Mouse (Mus musculus) liver, embryonic 16.5 days (tissue): ENCODE results near the gene Tgfb1. TPM values are rescaled to one million over a fixed set of nuclear protein-coding genes. Genes with fewer than 3 reads are reported as not detected.

ENCODE experiments used
- ATAC-seq: fragments of 200-750 bp; cut with Nextera tagmentation; 2 replicates; pipeline ENCODE4 v1.8.0; 2017; ENCODE audit warnings: low read depth, mild to moderate bottlenecking, moderate number of reproducible peaks, moderate library complexity
- H3K27ac ChIP-seq: fragments of 300-500 bp; sonication (generic); 2 replicates; pipeline ENCODE4 v1.5.1; 2014; ENCODE audit warnings: mild to moderate bottlenecking, low read length
- H3K27me3 ChIP-seq: fragments of 300-500 bp; sonication (generic); 2 replicates; pipeline ENCODE4 v1.6.1; 2014; ENCODE audit warnings: low read depth, low read length, mixed read lengths; ENCODE audit not compliant: control insufficient read depth, insufficient read depth
- H3K36me3 ChIP-seq: fragments of 300-500 bp; sonication (generic); 2 replicates; pipeline ENCODE4 v1.6.1; 2014; ENCODE audit warnings: mild to moderate bottlenecking; ENCODE audit not compliant: control insufficient read depth, insufficient read depth
- H3K4me1 ChIP-seq: fragments of 300-500 bp; sonication (generic); 2 replicates; pipeline ENCODE4 v1.6.1; 2014; ENCODE audit warnings: low read depth, low read length, mixed read lengths; ENCODE audit not compliant: control insufficient read depth
- H3K4me2 ChIP-seq: fragments of 300-500 bp; sonication (generic); 2 replicates; pipeline ENCODE4 v1.6.1; 2014; ENCODE audit warnings: low read depth, low read length, mixed read lengths
- H3K4me3 ChIP-seq: fragments of 300-500 bp; sonication (generic); 2 replicates; pipeline ENCODE4 v1.5.1; 2014; ENCODE audit warnings: low read depth, mild to moderate bottlenecking, low read length
- H3K9ac ChIP-seq: fragments of 300-500 bp; sonication (generic); 2 replicates; pipeline ENCODE4 v1.6.1; 2014; ENCODE audit warnings: low read depth, low read length
- H3K9me3 ChIP-seq: fragments of 300-500 bp; sonication (generic); replicated peaks from 2 replicates; pipeline ENCODE4 v1.6.1; 2016; ENCODE audit warnings: low read length; ENCODE audit not compliant: control insufficient read depth
- WGBS: fragments of 180-500 bp; shearing (Covaris S2); extraction: QIAGEN DNeasy Blood & Tissue Kit; methylation state at CpG from one replicate; pipeline ENCODE4 v1.1.7; 2014; ENCODE audit not compliant: insufficient replicate concordance; 5-methylcytosine and 5-hydroxymethylcytosine counted together
- polyA plus RNA-seq: library from polyadenylated mRNA; unstranded; fragments of >200 nt; fragmentation: Nextera tagmentation; extraction: Ambion mirVana; gene quantifications from 2 replicates; pipeline ENCODE4 v1.2.1, GENCODE M21; 2015

Tgfb1 gene
- 3.1 and 4.1 TPM in 2 replicates for polyA plus RNA-seq

DNA sequence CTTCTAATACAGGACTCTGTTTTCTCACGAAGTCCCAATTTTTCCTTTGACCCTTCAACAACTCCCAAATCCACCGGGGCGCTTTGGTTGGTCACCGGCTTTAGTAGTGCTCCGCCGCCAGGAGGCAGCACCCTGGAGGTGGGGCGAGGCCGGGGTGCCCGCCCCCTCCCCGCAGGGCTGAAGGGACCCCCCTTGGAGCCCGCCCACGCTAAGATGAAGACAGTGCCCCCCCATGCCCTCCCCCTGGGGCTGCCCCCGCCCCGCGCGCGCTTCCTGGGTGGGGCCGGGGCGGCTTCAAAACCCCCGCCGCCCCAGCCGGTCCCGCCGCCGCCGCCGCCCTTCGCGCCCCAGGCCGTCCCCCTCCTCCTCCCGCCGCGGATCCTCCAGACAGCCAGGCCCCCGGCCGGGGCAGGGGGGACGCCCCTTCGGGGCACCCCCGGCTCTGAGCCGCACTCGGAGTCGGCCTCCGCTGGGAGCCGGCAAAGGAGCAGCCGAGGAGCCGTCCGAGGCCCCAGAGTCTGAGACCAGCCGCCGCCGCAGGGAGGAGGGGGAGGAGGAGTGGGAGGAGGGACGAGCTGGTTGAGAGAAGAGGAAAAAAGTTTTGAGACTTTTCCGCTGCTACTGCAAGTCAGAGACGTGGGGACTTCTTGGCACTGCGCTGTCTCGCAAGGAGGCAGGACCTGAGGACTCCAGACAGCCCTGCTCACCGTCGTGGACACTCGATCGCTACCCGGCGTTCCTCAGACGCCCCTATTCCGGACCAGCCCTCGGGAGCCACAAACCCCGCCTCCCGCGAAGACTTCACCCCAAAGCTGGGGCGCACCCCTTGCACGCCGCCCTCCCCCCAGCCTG lies at the start of gene Tgfb1:
Gene Tgfb1 (plus strand): TSS at position 323 of the 852 bp plus-strand sequence.
- Histone ChIP-seq H3K4me1 (peaks cover 75% of the 10 kb centered on the region), H3K4me2 (peak within 1 kb of the TSS; percentile 100), H3K4me3 (peak within 1 kb of the TSS; percentile 89), H3K9ac (peak within 1 kb of the TSS; percentile 92), H3K27ac (peak within 1 kb of the TSS; percentile 96), H3K27me3 (no peaks in the 10 kb centered on the region), H3K36me3 (no peaks in the 10 kb centered on the region), H3K9me3 (no peaks in the 10 kb centered on the region)
- peak; percentile 38 for ATAC-seq
- WGBS = under 1% methylated on average over 50 of the region's 69 CpGs

DNA sequence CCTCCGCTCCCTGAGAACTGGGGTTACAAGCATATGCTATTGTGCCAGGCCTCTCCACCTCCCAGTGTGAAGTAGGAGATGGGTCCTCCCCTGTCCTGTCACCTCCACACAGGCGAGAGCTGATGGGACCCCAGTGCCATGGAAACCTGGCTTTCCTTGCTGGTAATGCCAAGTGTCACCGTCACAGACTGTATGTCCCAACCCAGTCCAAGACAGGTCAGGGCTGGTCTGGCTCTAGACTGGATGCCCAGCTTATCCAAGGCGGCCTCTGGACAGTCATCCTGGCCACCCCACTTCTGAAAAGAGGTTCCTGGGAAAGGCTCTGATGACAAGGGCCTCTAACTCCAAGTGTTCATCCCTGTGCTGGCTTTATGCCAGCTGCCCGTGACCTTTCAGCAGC lies 49.7 kb upstream of the Tgfb1 start:
- Histone ChIP-seq H3K4me1 (no peaks in the 10 kb centered on the region), H3K9ac (no peak overlapping the region), H3K4me2 (no peak overlapping the region), H3K27me3 (no peaks in the 10 kb centered on the region), H3K27ac (no peak overlapping the region), H3K9me3 (no peaks in the 10 kb centered on the region), H3K4me3 (no peak overlapping the region), H3K36me3 (no peaks in the 10 kb centered on the region; the same call in 1 of the 2 replicates)
- WGBS = 71% methylated on average over 5 of the region's 5 CpGs
- no peak for ATAC-seq

DNA sequence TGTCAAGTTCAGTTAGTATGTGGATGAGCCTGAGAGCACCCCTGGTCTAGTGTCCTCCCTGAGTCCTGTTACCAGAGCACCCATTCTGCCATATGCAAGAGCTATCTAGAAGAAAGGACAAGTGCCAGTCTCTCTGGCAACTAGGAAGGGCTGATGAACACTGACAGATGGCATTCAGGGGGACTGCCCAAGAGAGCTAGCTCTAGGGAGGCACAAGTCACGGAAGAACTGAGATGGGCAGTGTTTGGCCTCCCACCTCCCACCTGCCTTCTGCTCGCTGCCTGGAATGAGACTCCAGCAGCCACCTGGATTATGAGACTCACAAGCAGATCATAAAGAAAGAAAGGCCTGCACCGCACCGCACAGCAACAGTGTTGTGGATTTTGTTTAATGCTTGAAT lies 47.0 kb upstream of the Tgfb1 start:
- Histone ChIP-seq H3K4me3 (no peak overlapping the region), H3K4me1 (no peaks in the 10 kb centered on the region), H3K4me2 (no peak overlapping the region), H3K9me3 (no peaks in the 10 kb centered on the region), H3K36me3 (no peaks in the 10 kb centered on the region; the same call in 1 of the 2 replicates), H3K9ac (no peak overlapping the region), H3K27me3 (no peaks in the 10 kb centered on the region), H3K27ac (no peak overlapping the region)
- no peak for ATAC-seq
- 69% methylated on average over 4 of the region's 4 CpGs for WGBS

GRCm38 (mm10) chr7:25644136-25644535 lies 42.7 kb upstream of the Tgfb1 start:
- Histone ChIP-seq H3K4me1 (no peaks in the 10 kb centered on the region), H3K4me3 (no peak overlapping the region), H3K27me3 (no peaks in the 10 kb centered on the region), H3K36me3 (no peaks in the 10 kb centered on the region; the same call in 1 of the 2 replicates), H3K27ac (no peak overlapping the region), H3K9ac (no peak overlapping the region), H3K9me3 (no peaks in the 10 kb centered on the region), H3K4me2 (no peak overlapping the region)
- WGBS = 45% methylated on average over 10 of the region's 10 CpGs
- no peak for ATAC-seq

DNA sequence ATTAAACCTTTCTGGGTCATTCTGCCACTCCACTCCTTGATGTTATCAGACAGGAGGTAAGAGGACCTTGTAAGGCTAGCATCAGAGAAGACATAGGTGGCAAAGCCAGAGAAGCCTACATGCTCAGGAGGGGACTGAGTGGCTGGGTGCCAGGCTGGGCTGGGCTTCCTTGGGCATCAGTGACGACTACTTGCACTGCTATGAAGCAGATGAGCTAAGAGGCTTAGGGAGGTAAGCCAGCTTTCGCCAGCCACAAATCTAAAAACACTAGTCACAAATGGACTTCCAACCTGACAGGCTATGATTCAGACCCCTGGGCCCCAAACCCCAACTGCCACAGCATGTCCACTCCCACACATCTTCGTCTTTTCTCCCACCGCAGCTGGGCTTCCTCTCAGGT lies 42.2 kb upstream of the Tgfb1 start:
- H3K27me3 ChIP-seq = no peaks in the 10 kb centered on the region
- peaks cover 4% of the 10 kb centered on the region for H3K4me1 ChIP-seq
- H3K4me3 ChIP-seq = no peak overlapping the region
- no peak overlapping the region for H3K9ac ChIP-seq
- H3K4me2 ChIP-seq = no peak overlapping the region
- no peaks in the 10 kb centered on the region; the same call in 1 of the 2 replicates for H3K36me3 ChIP-seq
- H3K9me3 ChIP-seq = no peaks in the 10 kb centered on the region
- WGBS = 31% methylated on average over 4 of the region's 4 CpGs
- no peak for ATAC-seq
- H3K27ac ChIP-seq = no peak overlapping the region

DNA sequence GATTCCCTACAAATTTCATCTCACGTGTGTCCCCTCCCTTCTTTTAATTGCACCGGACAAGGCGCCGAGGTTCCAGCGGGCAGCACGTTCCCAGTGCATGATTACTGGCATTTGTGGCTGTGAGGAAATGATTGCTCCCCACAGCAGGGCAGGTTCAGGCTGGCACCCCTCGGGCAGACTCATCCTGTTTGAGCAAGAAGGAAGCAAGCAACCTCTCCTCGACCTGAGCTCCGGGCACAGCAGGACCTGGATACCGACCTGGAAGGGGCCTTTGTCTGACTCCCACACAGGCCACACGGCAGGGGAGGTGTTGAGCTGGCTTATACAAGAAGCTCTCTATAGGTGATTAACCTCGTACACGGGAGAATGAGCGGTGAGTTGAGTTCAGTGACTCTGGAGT lies 41.7 kb upstream of the Tgfb1 start:
- no peak overlapping the region for H3K9ac ChIP-seq
- H3K4me1 ChIP-seq = peaks cover 7% of the 10 kb centered on the region
- H3K36me3 ChIP-seq = no peaks in the 10 kb centered on the region; the same call in 1 of the 2 replicates
- no peak for ATAC-seq
- 42% methylated on average over 14 of the region's 14 CpGs for WGBS
- H3K4me2 ChIP-seq = no peak overlapping the region
- no peaks in the 10 kb centered on the region for H3K27me3 ChIP-seq
- H3K4me3 ChIP-seq = no peak overlapping the region
- H3K9me3 ChIP-seq = no peaks in the 10 kb centered on the region
- no peak overlapping the region for H3K27ac ChIP-seq

DNA sequence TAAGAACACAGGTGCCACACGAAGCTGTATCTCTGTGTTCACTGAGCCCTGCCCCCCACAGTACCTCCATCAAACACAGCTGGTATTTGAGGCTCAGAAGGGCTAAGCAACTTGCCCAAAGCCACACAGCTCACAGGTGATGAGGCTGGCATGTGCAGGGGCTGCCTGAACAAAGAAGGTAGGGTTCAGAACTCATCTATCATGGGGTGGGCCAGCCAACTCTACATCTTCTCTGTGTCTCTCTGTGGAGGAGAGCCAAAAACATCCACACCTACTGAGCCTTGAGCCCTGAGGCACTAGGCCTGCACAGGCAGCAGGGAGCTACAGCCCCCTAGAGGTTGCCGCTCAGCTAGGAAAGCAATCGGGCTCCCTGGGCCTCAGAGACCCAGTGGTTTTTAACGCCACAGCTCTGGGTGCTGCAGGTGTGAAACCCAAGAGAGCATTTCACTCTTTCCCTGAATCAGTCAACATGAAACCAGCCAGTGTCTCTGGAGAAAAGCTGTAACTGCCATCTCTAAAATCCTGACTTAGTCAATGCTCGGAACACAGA lies 39.2 kb upstream of the Tgfb1 start:
- no peaks in the 10 kb centered on the region for H3K9me3 ChIP-seq
- H3K27ac ChIP-seq = no peak overlapping the region
- no peaks in the 10 kb centered on the region for H3K36me3 ChIP-seq
- no peak overlapping the region for H3K4me3 ChIP-seq
- ATAC-seq = no peak; the same call in 1 of the 2 replicates
- H3K27me3 ChIP-seq = no peaks in the 10 kb centered on the region
- WGBS = 32% methylated on average over 5 of the region's 5 CpGs
- no peak overlapping the region for H3K4me2 ChIP-seq
- H3K4me1 ChIP-seq = peaks cover 10% of the 10 kb centered on the region
- H3K9ac ChIP-seq = no peak overlapping the region

- H3K27me3 ChIP-seq = no peaks in the 10 kb centered on the region
- peak overlapping the region; percentile 60 for H3K27ac ChIP-seq
- 14% methylated on average over 5 of the region's 5 CpGs for WGBS
- no peaks in the 10 kb centered on the region for H3K9me3 ChIP-seq
- no peak overlapping the region for H3K4me2 ChIP-seq
- H3K36me3 ChIP-seq = no peaks in the 10 kb centered on the region
- no peak for ATAC-seq
- no peak overlapping the region for H3K4me3 ChIP-seq
- H3K9ac ChIP-seq = no peak overlapping the region
- peaks cover 10% of the 10 kb centered on the region for H3K4me1 ChIP-seq
Observed at GRCm38 (mm10) chr7:25649839-25650238, 37.0 kb upstream of the Tgfb1 start.

GRCm38 (mm10) chr7:25651281-25651680 lies 35.5 kb upstream of the Tgfb1 start:
- no peaks in the 10 kb centered on the region for H3K36me3 ChIP-seq
- H3K27ac ChIP-seq = no peak overlapping the region
- H3K4me3 ChIP-seq = no peak overlapping the region
- ATAC-seq = peak; percentile 31
- no peak overlapping the region for H3K9ac ChIP-seq
- H3K4me1 ChIP-seq = peaks cover 12% of the 10 kb centered on the region
- no peaks in the 10 kb centered on the region for H3K27me3 ChIP-seq
- 17% methylated on average over 8 of the region's 8 CpGs for WGBS
- peak overlapping the region; percentile 19; the same call in 1 of the 2 replicates for H3K4me2 ChIP-seq
- H3K9me3 ChIP-seq = no peaks in the 10 kb centered on the region
